In the genomic region with DNA sequence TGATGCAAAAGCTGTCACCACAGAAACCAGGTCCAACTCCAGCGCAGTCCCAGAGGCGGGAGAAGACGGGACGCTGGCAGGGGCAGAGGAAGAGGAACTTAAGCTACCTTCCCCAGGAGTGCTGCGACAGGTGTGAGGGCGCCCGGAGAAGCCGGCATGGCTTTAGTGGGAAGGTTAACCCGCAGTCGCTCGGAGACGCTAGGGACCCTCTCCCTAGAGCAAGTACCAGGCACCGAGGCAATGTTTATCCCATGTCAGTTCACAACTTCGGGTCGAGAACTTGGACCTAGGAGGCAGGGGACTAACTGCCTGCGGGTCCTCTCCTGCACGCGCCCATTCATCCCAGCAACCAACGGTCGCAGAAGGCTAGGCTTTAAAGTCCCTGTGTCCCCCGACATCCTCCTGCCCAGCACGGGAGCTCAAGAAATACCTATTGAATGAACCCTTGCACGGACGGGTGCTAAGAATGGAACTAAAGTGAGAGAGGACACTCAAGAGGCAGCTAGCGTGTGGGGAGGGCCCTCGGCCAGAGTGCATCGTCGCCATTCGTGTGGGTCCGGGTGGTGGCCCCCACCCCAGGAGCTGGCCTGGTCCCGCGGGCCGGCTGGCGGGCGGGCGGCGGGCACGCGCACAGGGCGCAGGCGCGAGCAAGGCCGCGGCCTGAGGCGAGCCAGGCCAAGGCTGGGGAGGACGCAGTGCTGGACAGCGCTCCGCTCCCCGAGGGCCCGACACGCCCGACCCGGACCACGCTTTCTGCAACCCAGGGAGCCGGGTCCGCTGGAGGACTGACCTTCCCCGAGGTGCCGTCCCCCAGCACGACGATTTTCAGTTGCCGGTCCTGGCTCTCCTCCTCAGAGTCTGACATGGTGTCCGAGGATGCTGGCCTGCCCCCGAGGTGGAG, we compare ENCODE assay signal across 8 mouse cellular contexts. TPM values are rescaled to one million over a fixed set of nuclear protein-coding genes. Genes with fewer than 3 reads are reported as not detected.
A peak's percentile ranks its signal among the peaks of the same experiment; 100 is the strongest.
DNase-seq lines count a peak whose midpoint lies in the region; ATAC-seq and TF ChIP-seq lines count a peak whose summit lies in the region.

No protein-coding gene starts in this region.

- intact Hi-C loops in heart, adult 2 months (cut with DNase I) = loop anchor here (2.0 kb wide), 1 partner anchor 139 kb away; no protein-coding TSS in a partner anchor

- peak; percentile 88 for ATAC-seq in embryonic facial prominence, embryonic 11.5 days (replicated peaks; ENCODE audit: insufficient number of reproducible peaks, low FRiP score, low TSS enrichment, low read depth)
- peak; percentile 78 for ATAC-seq in limb, embryonic 11.5 days (ENCODE audit: insufficient number of reproducible peaks, low FRiP score, low TSS enrichment, low read depth)
- ATAC-seq in midbrain, embryonic 11.5 days (ENCODE audit: low FRiP score) = peak; percentile 90

- H3K4me3 ChIP-seq in embryonic facial prominence, embryonic 11.5 days (ENCODE audit: low read depth, low read length) = peak overlapping the region; percentile 85
- H3K4me3 ChIP-seq in heart, adult 2 months = peak overlapping the region; percentile 75
- peak overlapping the region; percentile 70 for H3K4me3 ChIP-seq in limb, embryonic 11.5 days (ENCODE audit: low read depth, low read length)
- peak overlapping the region; percentile 91 for H3K4me3 ChIP-seq in midbrain, embryonic 11.5 days (ENCODE audit: low read depth, low read length)

- H3K4me1 ChIP-seq in embryonic facial prominence, embryonic 11.5 days (ENCODE audit: control insufficient read depth, insufficient read depth, low read length) = no peaks in the 10 kb centered on the region
- H3K4me1 ChIP-seq in heart, adult 2 months (ENCODE audit: control insufficient read depth, insufficient read depth, low read length) = no peaks in the 10 kb centered on the region
- H3K4me1 ChIP-seq in limb, embryonic 11.5 days (ENCODE audit: control insufficient read depth, insufficient read depth, low read length) = no peaks in the 10 kb centered on the region
- peaks cover 3% of the 10 kb centered on the region; the same call in 1 of the 2 replicates for H3K4me1 ChIP-seq in midbrain, embryonic 11.5 days (ENCODE audit: control insufficient read depth, insufficient read depth, low read length)

- DNase-seq in 416B (ENCODE audit: low read depth) = peak; percentile 81
- DNase-seq in adrenal gland, adult 2 months = peak; percentile 84
- peak; percentile 49 for DNase-seq in embryonic facial prominence, embryonic 11.5 days (ENCODE audit: low spot score)
- DNase-seq in heart, adult 2 months = peak in 1 of 2 experiments; percentile 49
- peak; percentile 3 to 19 for DNase-seq in kidney, adult 8-10 months
- DNase-seq in limb, embryonic 11.5 days (ENCODE audit: low spot score) = no peak
- peak; percentile 97 for DNase-seq in midbrain, embryonic 11.5 days (ENCODE audit: low spot score, missing footprints)
- peak; percentile 5 to 6 for DNase-seq in spleen, postnatal 14 days (ENCODE audit: low spot score in 2 of 2)

- H3K27ac ChIP-seq in embryonic facial prominence, embryonic 11.5 days (replicated peaks; ENCODE audit: low read depth, low read length) = peak overlapping the region; percentile 71
- peak overlapping the region; percentile 95 for H3K27ac ChIP-seq in heart, adult 2 months
- peak overlapping the region; percentile 36; the same call in 1 of the 2 replicates for H3K27ac ChIP-seq in limb, embryonic 11.5 days (replicated peaks; ENCODE audit: low read depth, low read length)
- H3K27ac ChIP-seq in midbrain, embryonic 11.5 days (ENCODE audit: low read depth, low read length) = peak overlapping the region; percentile 86

- TF ChIP-seq POLR2A in heart, adult 2 months (IDR thresholded peaks at IDR 0.05; ENCODE audit: insufficient read depth, low read depth, low read length) = no peak

- H3K36me3 ChIP-seq in embryonic facial prominence, embryonic 11.5 days (replicated peaks; ENCODE audit: control insufficient read depth, insufficient read depth, low read depth, low read length) = no peaks in the 10 kb centered on the region
- H3K36me3 ChIP-seq in heart, adult 2 months (ENCODE audit: control insufficient read depth, insufficient read depth, low read length) = no peaks in the 10 kb centered on the region
- no peaks in the 10 kb centered on the region for H3K36me3 ChIP-seq in limb, embryonic 11.5 days (ENCODE audit: control insufficient read depth, insufficient read depth, low read length)
- no peaks in the 10 kb centered on the region for H3K36me3 ChIP-seq in midbrain, embryonic 11.5 days (ENCODE audit: control insufficient read depth, insufficient read depth, low read length)

- TF ChIP-seq EP300 in heart, adult 2 months (IDR thresholded peaks at IDR 0.05; ENCODE audit: insufficient read depth, low read depth, low read length) = no peak

- H3K27me3 ChIP-seq in embryonic facial prominence, embryonic 11.5 days (ENCODE audit: control insufficient read depth, insufficient read depth, low read length) = no peaks in the 10 kb centered on the region
- no peaks in the 10 kb centered on the region for H3K27me3 ChIP-seq in heart, adult 2 months (ENCODE audit: control insufficient read depth, insufficient read depth, low read length)
- no peaks in the 10 kb centered on the region for H3K27me3 ChIP-seq in limb, embryonic 11.5 days (ENCODE audit: control insufficient read depth, insufficient read depth, low read length)
- H3K27me3 ChIP-seq in midbrain, embryonic 11.5 days (ENCODE audit: control insufficient read depth, insufficient read depth, low read length) = no peaks in the 10 kb centered on the region

- no peaks in the 10 kb centered on the region for H3K79me2 ChIP-seq in heart, adult 2 months (replicated peaks; ENCODE audit: control insufficient read depth, insufficient read depth, low read length)

- TF ChIP-seq CTCF in heart, adult 2 months (IDR thresholded peaks at IDR 0.05) = no peak

- WGBS in embryonic facial prominence, embryonic 11.5 days = under 1% methylated on average over 59 of the region's 63 CpGs
- WGBS in heart, adult 2 months = under 1% methylated on average over 61 of the region's 63 CpGs
- WGBS in limb, embryonic 11.5 days = under 1% methylated on average over 62 of the region's 63 CpGs
- WGBS in midbrain, embryonic 11.5 days = under 1% methylated on average over 60 of the region's 63 CpGs

- H3K9ac ChIP-seq in embryonic facial prominence, embryonic 11.5 days (replicated peaks; ENCODE audit: low read length) = peak overlapping the region; percentile 77
- peak overlapping the region; percentile 93 for H3K9ac ChIP-seq in heart, adult 2 months (ENCODE audit: low read depth, low read length)
- peak overlapping the region; percentile 84 for H3K9ac ChIP-seq in limb, embryonic 11.5 days (ENCODE audit: low read length)
- peak overlapping the region; percentile 94 for H3K9ac ChIP-seq in midbrain, embryonic 11.5 days (ENCODE audit: low read length)

- no peaks in the 10 kb centered on the region for H3K9me3 ChIP-seq in embryonic facial prominence, embryonic 11.5 days (replicated peaks; ENCODE audit: control insufficient read depth, low read length)
- H3K9me3 ChIP-seq in limb, embryonic 11.5 days (ENCODE audit: control insufficient read depth, low read length) = no peaks in the 10 kb centered on the region
- H3K9me3 ChIP-seq in midbrain, embryonic 11.5 days (ENCODE audit: control insufficient read depth, low read length) = no peaks in the 10 kb centered on the region

- H3K4me2 ChIP-seq in embryonic facial prominence, embryonic 11.5 days (ENCODE audit: low read depth, low read length) = peak overlapping the region; percentile 97
- H3K4me2 ChIP-seq in limb, embryonic 11.5 days (ENCODE audit: low read depth, severe bottlenecking) = peak overlapping the region; percentile 66
- H3K4me2 ChIP-seq in midbrain, embryonic 11.5 days = peak overlapping the region; percentile 94

RNA-seq across cellular contexts. Expression of a gene that starts 0.6 kb away (rescaled TPM):
- 10 to 100 TPM; 39.9 to 73.5 TPM for total RNA-seq in adrenal gland, adult 2 months (2021)
- 78.7 and 102 TPM in 2 replicates for polyA plus RNA-seq in adrenal gland, adult 2 months (2012; rRNA removed)
- polyA plus RNA-seq in embryonic facial prominence, embryonic 11.5 days (2014; fragmentation: Nextera tagmentation; extraction: Ambion mirVana) = 91.7 and 99.4 TPM in 2 replicates
- 100 to 1,000 TPM in 1 of 2 experiments, 10 to 100 TPM in 1; 91.2 to 102 TPM for total RNA-seq in heart, adult 2 months (2021)
- polyA plus RNA-seq in heart, adult 2 months (2012; rRNA removed) = 46.4 and 70.5 TPM in 2 replicates
- polyA plus RNA-seq in limb, embryonic 11.5 days (2014; fragmentation: Nextera tagmentation; extraction: Ambion mirVana) = 72.9 and 80.1 TPM in 2 replicates
- 98.2 and 108 TPM in 2 replicates for polyA plus RNA-seq in midbrain, embryonic 11.5 days (2014; fragmentation: Nextera tagmentation; extraction: Ambion mirVana)

RNA-seq across cellular contexts. Expression of a gene that starts 56.9 kb away (rescaled TPM):
- total RNA-seq in adrenal gland, adult 2 months (2021) = not detected
- 0.11 TPM in 1 of 2 replicates, not detected in the other for polyA plus RNA-seq in adrenal gland, adult 2 months (2012; rRNA removed)
- polyA plus RNA-seq in embryonic facial prominence, embryonic 11.5 days (2014; fragmentation: Nextera tagmentation; extraction: Ambion mirVana) = 1.8 and 2.2 TPM in 2 replicates
- not detected for total RNA-seq in heart, adult 2 months (2021)
- 0.06 TPM in 1 of 2 replicates, not detected in the other for polyA plus RNA-seq in heart, adult 2 months (2012; rRNA removed)
- 1.3 and 2.3 TPM in 2 replicates for polyA plus RNA-seq in limb, embryonic 11.5 days (2014; fragmentation: Nextera tagmentation; extraction: Ambion mirVana)
- polyA plus RNA-seq in midbrain, embryonic 11.5 days (2014; fragmentation: Nextera tagmentation; extraction: Ambion mirVana) = 0.27 TPM in 1 of 2 replicates, not detected in the other

Comparison
In these comparisons a context has a peak if more than half of its experiments do, and no peak if none do; other contexts are left out.
1. H3K27ac ChIP-seq: peak in every context shown above with its lines; median percentile 95 in heart, adult 2 months; 86 in midbrain, embryonic 11.5 days; 71 in embryonic facial prominence, embryonic 11.5 days; 36 in limb, embryonic 11.5 days.